Mouse (Mus musculus) mesoderm, embryonic 11.5 days (tissue): ENCODE results near the gene Fuom.

Experiments
- DNase-seq: peaks from one replicate; pipeline ENCODE4 v3.0.0-alpha.2; 2012; ENCODE audit warnings: low read depth, low spot score

Gene Fuom

DNA sequence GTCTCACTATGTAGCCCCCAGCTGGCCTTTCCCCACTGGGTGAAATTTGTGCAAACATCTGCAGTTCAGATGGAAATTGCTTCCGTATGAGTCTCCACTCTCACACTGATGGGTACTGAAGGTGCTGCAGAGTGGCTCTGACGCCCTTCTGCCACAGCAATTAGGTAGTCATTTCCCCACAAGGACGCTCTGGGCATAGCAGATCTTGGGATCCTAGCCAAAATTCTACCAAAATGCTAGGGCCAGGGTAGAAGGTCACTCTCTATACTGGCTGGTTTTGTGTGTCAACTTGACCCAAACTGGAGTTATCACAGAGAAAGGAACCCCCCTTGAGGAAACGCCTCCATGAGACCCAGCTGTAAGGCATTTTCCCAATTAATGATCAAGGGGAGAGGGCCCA is 1.8 kb upstream of the Fuom start:
- DNase-seq, result no peak

DNA sequence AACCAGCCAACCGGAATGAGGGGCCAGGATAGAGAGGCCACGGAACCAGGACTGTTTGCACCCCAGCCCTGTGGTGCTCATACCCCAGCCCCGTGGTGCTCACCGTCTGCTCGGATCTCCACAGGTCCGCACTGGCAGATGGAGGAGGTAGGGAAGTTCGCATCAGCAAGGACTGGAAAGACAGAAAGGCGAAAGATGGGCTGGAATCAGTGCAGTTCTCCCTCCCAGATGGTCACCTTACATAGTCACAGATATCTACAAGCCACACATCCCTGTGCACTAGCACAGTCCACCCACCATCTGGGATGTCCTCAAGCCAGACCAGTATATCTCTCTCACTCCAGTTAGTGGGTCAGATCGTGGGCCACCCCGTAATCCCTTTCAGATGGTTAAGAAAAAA is 743 bp downstream of the Fuom start:
- DNase-seq, result no peak

DNA sequence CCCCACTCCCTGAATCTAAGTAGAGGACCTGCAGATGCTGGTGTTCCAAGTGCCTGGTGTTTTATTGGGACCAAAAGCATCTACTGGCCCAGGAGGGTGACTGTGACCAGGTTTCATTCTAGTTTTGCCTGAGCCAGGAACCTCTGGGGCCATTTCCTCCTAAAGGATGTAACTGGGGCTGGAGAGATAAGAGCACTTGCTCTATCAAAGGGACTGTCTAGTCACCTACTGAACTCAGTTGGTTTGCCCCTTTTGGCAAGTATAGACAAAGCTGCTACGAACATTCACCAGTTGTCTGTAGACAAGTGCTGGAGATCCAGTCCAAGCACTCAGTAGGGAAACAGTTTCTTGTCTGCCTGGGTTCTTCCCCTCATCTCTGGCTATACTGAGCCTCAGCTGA is 3.8 kb downstream of the Fuom start:
- no peak for DNase-seq

DNA sequence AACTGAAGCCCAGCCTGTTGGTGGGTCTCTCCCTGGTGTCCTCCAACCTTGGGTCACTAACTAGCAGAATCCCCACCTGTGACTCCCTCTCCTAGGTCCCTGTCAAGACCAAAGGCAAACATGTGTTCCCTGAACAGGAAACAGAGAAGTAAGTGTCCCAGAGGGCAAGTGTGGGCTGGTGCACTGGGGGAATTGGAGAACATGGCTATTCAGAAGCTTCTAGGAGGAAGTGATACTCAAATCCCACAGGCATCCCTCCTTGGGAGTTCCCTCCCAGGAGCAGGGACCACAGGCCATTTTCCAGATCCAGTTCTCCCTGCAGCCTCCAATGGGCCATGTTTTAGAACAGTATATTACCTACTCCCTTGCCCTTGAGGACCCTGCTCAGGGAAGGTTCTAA is 6.2 kb downstream of the Fuom start:
- no peak for DNase-seq

DNA sequence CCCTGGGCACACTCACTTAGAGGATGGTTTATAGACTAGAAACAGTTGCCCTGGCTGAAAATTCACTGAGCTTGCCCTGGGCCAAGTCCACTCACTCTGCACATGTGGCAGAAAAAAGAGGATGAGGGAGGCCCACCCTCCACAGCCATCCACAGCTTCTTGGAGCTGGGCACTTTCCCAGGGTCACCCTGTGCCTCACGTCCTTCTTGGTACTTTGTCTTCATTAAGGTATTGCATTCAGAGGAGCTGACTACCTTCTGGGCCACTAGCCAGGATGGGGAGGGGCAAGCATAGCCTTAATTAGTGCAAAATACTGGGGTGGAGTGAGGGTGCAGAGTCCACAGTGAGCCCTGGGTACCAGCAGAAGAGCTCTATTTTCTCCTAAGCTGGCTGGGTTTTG is 6.7 kb downstream of the Fuom start:
- DNase-seq, result no peak

DNA sequence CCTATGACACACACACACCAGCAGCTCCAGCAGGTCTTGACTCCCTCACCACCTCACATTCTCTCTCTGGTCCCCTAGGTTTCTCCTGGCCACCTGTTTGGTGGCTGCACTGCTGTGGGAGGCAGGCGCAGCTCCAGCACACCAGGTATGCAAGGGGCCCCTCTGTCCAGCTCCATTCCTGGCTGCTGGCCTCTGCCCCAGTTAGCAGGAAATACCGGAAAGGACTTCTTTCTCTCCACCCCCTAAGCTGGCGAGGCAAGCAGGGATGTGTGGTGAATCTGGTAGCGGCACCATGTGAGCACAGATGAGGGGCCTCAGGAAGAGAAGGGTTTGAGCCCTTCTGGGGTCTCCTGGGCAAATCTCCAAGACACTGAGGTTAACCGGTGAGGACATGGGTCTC is 7.3 kb downstream of the Fuom start:
- DNase-seq, result no peak

DNA sequence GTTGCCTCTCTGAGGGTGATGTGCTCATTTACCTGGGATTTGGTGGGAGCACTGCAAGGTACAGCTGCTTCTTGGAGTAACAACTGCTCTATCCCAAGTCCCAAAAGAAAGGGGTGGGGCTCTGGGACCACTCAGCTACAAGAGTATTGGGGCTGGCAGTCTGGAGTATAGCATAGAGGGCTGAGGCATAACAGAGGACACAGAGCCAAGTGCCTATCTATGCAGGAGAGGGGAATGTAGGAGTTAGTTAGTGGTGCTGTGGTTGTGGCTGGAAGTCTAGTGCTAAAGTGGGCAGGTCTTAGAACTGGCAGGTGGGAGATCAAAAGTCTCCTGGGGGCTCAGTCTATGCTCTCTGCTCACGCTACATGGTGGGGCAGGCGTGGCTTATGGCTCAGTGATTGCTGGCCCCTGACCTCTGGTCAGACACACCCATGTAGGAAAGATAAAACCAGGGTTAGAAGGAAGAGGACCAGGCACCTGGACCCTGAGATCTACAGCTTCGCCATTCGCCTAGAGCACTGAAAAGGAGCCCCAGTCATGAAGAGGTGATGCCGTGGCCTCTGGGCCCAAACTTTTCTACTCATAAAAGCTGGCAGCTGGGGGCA is 9.2 kb downstream of the Fuom start, which contains the start of gene Prap1:
Gene Prap1, plus strand, starts transcription at position 472 of the 605 bp plus-strand sequence.
- DNase-seq, result no peak

DNA sequence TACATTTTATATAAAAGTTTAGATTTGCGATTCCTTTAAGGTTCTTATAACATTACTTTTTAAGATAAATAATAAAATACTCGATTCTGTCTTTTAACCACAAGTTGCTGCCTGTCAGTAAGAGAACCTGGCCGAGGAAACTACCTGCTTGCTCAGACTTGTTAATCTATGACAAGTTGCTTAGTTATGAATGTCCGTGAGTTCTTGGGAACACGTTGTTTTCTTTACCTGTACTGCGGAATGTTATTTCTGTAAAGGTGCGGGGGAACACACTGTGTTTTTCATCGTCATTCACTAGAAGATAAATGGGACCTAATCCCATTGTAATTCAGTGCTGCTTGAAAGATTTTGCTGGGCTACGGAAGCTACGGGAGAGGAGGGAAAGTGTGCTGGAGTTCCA is 11.6 kb downstream of the Fuom start:
- DNase-seq, result no peak

DNA sequence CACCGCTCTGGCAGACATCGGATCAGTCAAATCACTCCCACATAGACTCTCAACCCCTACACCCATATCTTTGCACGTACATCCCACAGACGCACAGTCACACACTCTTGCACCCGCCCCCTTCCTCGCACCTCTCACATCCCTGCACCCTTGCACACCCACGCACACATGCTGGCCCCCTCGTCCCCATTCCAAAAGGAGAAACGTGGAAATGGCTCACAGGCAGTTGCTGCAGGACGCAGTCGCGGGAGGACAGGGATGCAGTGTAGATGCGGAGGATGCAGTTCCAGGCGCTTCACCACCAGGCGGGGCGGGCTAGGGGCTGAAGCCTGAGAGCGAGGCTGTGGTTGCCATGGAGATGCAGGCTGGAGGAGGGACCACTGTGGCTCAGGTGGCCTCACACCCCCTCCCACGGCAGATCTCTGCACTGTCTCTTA is 20.0 kb downstream of the Fuom start, which contains the start of gene Caly:
Gene Caly, minus strand, starts transcription at position 307 of the 437 bp plus-strand sequence.
- DNase-seq, result peak; percentile 80

DNA sequence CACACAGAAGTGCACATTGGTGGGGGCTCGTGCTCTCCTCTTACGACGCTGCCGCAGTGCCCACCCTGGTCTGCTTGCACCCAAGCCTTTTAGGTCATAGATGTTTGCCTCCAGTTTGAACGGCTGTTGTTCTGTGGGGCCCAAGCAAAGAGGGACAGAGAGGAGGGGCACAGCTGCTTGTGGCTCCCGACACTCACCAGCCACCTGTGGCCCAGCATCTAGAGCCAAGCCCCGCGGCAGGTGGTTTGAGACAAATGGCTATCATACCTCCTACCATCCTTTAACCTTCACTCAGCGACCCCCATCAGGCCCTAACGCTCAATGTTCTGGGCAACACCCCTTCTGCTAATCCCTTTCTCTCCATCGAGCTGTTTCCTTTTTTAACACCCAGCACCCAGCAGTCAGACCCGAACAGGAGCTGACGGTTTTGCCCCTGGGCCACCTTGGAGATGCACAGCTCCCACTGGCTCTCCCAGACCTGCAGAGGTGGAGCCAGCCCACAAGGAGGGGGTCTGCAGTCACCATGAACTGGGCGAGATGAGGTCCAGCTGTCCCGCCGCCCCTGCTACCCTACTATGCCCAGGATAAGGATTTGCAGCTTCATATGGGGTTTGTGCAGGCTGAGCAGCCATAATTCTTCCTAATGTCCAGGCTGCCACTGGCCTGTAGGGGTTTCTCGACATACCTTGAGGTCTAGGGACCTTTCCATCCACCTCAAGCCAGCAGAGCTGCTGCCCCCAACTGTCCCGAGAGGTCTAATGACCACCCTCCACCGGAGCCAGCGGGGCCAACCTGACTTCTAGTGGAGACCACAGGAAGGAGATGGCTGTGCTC is 20.6 kb downstream of the Fuom start:
- DNase-seq, result no peak

DNA sequence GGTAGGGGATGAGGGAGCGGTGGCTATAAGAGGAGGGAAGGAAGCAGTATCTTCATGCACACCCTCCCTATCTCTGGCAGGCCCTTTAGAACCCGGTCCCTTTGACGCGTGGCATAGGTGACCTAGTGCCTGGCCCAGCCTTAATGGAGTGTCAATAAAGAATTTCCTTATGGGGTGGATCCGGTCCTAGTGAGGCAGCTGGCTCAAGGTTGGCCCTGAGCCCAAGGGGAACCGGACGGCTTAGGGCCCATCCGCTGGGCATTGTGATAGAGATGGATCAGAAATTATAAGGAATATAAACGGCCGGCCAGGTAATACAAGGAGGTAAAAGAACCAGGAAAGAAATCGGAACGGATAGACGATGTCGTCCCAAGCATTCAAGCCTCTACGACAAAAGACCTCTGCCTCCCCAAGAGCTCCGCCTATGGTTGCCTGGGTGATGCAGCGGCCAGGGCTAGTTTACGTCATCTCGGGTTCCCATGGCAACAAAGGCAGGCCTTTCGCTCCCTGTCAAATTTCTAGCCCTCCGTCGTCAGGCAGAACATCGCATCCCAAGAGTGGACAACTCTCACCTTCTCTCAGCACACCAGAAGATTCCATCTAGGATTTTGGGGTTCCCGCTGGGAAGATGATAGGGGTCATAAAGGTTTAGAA is 21.6 kb downstream of the Fuom start:
- DNase-seq, result peak; percentile 92

DNA sequence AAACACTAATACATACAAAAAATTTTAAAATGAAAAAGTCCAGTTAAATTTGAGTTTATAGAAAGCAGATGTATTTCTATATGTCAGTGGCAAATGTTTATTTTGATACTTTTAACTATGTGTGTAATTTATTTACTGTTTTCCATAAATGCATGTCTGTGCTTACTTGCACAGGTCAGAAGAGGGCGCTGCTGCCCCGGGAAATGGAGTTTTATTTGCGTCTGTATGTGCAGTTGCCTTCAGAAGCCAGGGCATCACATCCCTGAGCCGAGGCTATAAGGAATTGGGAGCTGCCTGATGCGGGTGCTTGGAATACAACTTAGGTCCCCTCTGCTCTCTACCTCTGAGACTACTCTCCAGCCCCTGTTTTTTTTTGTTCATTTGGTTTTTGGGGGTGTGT is 23.5 kb downstream of the Fuom start:
- peak; percentile 82 for DNase-seq

DNA sequence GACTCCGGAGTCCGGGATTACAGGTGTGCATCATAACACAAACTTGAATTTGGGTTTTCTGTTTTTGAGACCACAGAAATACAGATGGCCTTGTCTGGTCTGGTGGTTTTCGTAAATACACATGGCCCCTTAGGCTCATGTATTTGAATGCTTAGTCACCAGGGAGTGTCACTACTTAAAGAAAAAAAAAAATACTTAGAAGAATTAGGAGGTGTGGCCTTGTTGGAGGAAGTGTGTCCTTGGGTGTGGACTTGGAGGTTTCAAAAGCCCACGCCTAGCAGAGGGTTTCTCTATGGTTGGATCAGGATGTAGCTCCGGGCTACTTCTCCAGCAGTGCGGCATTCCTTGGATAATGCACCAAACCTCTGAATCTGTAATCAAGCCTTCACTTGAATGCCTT is 24.5 kb downstream of the Fuom start:
- DNase-seq, result no peak

DNA sequence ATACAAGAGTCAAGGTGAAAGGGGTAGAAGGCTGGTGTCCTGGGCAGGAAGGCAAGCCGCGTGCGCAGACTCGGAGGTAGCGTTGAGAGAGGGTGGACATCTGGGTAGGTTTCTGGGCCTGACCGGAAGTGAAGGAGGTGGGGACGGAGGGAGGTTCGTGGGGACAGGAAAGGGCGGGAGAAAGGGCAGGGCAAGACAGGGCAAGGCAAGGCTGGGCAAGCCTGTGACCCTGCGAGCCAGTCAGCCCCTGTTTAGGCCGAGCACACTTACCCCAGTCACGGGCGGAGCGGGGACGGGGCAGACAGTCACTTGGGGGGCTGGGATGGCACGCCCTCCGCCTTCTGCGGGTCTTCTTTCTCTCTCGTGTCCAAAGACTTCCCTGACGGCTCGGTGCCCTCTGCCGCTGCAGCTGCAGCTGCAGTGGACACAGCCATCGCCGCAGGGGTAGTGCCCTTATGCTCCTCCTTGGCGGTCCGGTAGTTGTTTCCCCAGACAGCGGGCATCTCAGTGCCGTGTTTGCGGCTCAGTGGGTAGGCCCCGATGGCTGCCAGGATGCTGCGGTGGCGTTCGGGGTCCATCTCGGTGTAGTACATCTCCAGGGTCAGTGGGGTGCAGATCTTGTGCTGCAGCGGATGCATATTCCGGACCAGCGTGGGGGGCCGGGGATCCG is 32.1 kb downstream of the Fuom start:
- DNase-seq, result no peak

DNA sequence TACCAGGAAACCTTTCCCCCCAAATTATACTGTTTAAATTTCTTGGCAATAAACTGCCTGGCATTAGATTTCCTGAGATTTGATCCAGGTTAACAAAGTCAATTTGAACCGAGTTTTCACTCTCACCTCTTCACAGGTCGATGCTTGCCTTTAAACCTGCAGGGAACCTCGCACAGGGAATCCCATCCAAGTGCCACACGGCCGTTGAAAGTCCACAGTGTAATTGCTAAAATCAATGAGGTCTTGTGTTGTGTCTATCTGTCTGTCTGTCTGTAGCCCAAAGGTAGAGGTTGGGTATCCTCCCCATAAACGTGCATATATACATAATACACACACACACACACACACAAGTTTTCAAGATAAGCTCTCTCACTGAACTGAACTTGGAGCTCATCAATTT is 34.8 kb downstream of the Fuom start:
- no peak for DNase-seq

DNA sequence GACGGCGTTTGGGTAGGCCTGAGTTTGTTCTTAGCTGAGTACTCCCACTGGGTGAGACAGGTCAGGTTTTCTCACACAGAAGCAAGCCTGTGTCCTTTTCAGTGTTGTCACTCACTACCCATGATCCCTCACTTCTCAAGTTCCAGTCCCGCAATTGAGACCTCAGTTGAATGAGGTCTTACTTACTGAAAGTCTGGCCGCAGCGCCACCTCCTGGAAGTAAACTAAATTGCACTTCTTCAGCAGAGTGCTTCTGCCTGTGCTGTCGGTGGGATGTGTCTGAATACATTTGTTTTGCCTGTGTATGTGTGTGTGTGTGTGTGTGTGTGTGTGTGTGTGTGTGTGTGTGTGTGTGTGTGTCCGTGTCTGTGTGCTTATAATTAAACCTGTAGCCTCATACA is 39.1 kb downstream of the Fuom start:
- DNase-seq, result peak; percentile 81

DNA sequence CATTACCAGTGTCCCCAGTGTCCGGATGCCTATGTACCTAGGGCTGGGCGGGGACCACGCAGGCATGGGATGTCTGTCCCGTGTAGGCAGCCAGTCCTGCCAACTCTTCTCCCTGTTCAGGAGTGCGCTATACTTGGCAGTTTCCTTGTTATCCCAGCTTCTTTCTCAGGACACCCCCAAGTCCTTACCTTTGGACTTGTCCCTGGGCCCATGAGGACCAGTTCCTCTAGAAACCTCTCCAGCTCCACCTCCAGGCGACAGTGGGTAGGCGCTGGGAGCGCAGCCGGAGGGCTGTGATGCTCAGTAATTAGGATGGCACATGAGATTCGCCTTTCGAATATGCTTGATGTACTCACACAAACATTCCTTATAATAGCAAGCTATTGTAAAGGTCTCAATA is 39.9 kb downstream of the Fuom start:
- peak; percentile 47 for DNase-seq

DNA sequence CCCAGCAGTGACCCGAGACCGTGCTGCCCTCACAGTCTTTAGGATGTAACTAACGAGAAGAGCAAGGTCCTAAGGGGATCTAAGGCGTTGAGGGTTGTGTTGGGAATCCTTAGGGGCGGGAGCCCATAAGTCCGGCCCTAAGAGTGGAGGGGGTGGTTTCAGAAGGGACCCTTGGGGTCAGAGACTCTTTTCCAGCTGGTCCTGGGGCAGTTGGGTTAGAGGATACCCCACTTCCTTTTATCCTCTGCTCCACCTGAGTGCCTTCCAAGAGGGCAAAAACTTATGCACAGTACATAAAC is 40.5 kb downstream of the Fuom start:
- no peak for DNase-seq

DNA sequence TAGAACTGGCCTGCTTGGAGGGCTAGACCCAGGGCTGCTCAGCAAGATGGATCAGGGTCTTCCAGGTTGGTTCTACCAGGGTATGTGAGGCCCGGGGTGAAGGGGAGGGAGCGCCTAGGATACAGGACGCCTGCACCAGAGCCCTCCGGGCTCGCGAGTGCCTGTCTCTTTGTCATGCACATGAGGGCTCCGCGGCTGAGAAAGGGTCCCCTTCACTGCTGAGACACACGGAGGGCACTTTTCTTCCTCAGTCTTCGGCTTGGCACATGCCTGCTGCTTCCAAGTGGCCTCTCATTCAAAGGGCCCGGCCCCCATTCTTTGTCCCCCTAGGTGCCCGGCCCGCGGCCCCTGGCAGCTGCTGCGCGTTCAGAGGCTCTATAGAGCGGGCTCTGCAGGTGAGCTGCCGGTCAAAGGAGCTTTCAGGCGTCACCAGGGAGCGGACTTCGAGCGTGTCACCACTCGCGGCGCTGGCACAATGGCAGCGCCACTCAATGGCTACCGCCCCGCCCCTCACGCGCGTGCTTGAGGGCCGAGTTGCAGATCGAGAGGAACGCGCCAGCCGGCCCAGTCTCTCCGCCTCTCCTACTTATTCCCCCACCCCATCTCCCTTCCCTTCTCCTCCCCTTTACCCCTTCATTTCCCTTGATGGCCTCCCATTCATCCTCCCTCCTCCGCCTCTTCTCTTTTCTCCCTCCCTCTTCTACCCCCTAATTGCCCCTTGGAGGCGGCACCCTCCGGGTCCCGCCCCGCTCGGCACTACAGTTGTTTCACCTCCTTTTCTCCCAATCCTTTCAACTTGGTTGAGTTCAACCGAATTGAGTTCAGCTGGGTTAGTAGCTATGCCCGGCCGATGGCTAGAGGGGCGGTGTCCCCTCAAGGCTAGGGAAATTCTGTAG is 41.1 kb downstream of the Fuom start:
- DNase-seq, result peak; percentile 81

DNA sequence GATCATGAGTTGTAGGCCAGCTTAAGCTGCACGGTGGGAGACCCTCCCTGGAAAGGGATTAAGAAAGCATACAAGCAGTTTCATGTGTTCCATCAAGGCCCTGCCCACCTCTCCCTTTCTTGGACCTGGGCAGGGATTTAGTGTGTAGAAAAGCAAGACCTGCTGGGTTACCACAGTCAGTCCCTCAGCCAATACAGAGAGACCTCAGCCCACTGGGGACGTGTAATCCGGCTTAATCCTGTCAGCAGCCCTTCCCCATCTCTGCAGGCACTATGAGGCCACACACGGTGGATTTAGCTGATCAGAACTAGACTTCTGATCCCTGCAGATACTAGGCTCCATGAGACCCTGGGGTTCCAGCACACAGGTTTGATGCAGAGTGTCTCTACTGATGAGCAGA is 42.6 kb downstream of the Fuom start:
- DNase-seq, result no peak

DNA sequence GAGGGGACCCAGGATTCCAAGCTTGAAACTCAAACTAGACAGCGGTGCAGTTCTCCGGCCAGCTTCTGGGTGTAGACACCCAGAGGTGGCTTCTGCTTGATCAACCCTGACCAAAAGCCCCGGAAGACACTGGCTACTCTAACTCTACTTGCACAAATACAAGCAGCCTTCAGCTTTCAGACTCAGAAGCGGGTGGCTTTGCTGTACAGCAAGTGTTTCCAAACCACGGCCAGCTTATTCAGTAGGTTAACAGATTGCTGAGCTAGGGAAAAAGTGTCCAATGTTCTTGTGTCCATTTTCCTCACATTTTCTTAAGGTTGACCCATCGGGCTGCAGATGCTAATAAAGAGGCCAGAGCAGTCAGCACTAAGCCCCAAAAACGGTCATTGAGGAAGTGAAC is 43.7 kb downstream of the Fuom start:
- no peak for DNase-seq
